Mouse (Mus musculus): ENCODE data around the gene Cops7b. TPM values are rescaled to one million over a fixed set of nuclear protein-coding genes. Genes with fewer than 3 reads are reported as not detected.
A peak's percentile ranks its signal among the peaks of the same experiment; 100 is the strongest.

The Cops7b gene
- total and polyA plus RNA-seq, 2 experiments from 2014 or later, result 33.6 to 48.3 TPM

DNA sequence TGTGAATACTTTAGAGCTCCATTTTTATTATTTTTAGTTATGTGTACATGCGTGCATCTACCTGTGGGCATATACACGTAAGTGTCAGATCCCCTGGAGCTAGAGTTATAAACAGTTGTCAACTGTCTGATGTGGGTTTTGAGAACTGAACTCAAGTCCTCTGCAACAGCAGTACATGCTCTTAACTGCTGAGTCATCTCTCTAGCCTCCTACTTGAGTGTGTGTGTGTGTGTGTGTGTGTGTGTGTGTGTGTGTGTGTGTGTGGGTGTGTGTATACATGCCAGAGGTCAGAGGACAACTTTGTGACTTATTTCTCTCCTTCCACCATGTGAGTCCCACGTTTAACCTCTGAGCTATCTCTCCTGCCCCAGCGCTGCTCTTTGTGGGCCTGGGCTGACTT is 47.8 kb downstream of the Cops7b start:
- Histone ChIP-seq H3K36me3 (ENCODE audit: insufficient read depth, low read length) (no peaks in the 10 kb centered on the region), H3K27me3 (ENCODE audit: insufficient read depth, low read length) (no peaks in the 10 kb centered on the region), H3K4me2 (ENCODE audit: low read depth, low read length) (no peak overlapping the region), H3K27ac (no peak overlapping the region), H3K9ac (replicated peaks; ENCODE audit: low read length) (no peak overlapping the region), H3K9me3 (ENCODE audit: low read length) (no peaks in the 10 kb centered on the region), H3K4me1 (ENCODE audit: insufficient read depth, low read length) (0 out of 2 replicates have a peak, but pooled peaks cover 10% of the 10 kb centered on the region), H3K4me3 (ENCODE audit: low read length) (no peak overlapping the region)
- 90% methylated on average over 4 of the region's 4 CpGs for WGBS
- TF ChIP-seq CTCF (IDR thresholded peaks at IDR 0.05; ENCODE audit: low read depth), result no peak
- DNase-seq (ENCODE audit: low spot score) (no peak), ATAC-seq (no peak)

DNA sequence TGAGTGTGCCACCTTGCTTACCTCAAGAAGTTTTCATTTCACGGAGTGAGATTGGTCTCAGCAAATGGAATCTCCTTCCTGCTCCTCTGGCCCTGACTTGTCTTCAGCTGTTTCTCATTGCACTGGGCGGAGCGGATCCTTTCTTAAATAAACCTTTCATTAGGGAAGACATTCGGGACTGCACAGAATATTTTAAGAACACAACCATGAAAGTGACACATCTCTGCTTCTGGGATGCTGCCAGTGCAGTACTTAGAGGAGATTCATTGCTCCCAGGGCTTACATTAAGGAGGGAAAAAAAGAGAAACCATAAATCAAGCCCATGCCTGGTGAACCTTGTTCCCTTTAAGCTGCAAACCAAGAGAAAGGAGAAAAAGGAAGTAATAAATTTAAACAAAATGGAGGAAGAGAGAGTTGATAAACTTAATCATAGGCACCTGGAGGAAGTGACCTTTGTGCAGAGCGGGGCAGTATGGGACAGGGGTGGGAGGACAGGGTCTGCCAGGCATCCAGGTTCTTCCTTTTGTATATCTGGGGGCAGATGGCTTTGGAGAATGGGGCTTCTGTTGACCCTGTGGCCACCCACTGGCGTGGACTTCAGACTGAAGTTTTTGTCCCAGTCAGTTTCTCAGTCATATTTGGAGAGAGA is 50.2 kb downstream of the Cops7b start:
- Histone ChIP-seq H3K4me1 (ENCODE audit: insufficient read depth, low read length) (0 out of 2 replicates have a peak, but pooled peaks cover 10% of the 10 kb centered on the region), H3K9me3 (ENCODE audit: low read length) (no peaks in the 10 kb centered on the region), H3K4me2 (ENCODE audit: low read depth, low read length) (no peak overlapping the region), H3K27me3 (ENCODE audit: insufficient read depth, low read length) (no peaks in the 10 kb centered on the region), H3K27ac (no peak overlapping the region), H3K4me3 (ENCODE audit: low read length) (no peak overlapping the region), H3K36me3 (ENCODE audit: insufficient read depth, low read length) (no peaks in the 10 kb centered on the region), H3K9ac (replicated peaks; ENCODE audit: low read length) (no peak overlapping the region)
- TF ChIP-seq CTCF (IDR thresholded peaks at IDR 0.05; ENCODE audit: low read depth), result no peak
- ATAC-seq (no peak), DNase-seq (ENCODE audit: low spot score) (no peak)
- 74% methylated on average over 6 of the region's 6 CpGs for WGBS

DNA sequence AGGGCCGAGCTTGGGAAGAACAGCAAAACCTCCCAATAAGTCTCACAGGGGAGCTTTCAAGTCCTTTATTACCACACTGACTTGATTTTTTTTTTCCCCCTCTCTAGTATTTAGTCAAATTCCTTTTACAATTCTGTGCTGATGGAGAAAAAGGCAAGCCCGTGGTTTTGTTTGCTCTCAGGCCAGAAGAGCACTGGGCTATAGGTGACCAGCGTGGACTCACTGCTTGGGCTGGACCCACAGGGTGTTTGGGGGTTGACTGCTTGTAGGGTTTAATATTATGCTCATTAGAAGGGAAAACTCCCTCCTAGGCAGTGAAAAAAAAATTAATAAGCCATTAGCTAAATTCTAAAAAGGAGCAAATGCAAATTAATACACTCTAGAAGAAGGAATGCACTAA is 50.7 kb downstream of the Cops7b start:
- H3K27ac ChIP-seq, result no peak overlapping the region
- H3K4me2 ChIP-seq (ENCODE audit: low read depth, low read length), result no peak overlapping the region
- H3K36me3 ChIP-seq (ENCODE audit: insufficient read depth, low read length), result no peaks in the 10 kb centered on the region
- H3K9ac ChIP-seq (replicated peaks; ENCODE audit: low read length), result no peak overlapping the region
- 41% methylated on average over 3 of the region's 3 CpGs for WGBS
- H3K27me3 ChIP-seq (ENCODE audit: insufficient read depth, low read length), result no peaks in the 10 kb centered on the region
- no peaks in the 10 kb centered on the region for H3K9me3 ChIP-seq (ENCODE audit: low read length)
- DNase-seq (ENCODE audit: low spot score), result no peak
- no peak for TF ChIP-seq CTCF (IDR thresholded peaks at IDR 0.05; ENCODE audit: low read depth)
- no peak overlapping the region for H3K4me3 ChIP-seq (ENCODE audit: low read length)
- 0 out of 2 replicates have a peak, but pooled peaks cover 10% of the 10 kb centered on the region for H3K4me1 ChIP-seq (ENCODE audit: insufficient read depth, low read length)
- no peak for ATAC-seq

DNA sequence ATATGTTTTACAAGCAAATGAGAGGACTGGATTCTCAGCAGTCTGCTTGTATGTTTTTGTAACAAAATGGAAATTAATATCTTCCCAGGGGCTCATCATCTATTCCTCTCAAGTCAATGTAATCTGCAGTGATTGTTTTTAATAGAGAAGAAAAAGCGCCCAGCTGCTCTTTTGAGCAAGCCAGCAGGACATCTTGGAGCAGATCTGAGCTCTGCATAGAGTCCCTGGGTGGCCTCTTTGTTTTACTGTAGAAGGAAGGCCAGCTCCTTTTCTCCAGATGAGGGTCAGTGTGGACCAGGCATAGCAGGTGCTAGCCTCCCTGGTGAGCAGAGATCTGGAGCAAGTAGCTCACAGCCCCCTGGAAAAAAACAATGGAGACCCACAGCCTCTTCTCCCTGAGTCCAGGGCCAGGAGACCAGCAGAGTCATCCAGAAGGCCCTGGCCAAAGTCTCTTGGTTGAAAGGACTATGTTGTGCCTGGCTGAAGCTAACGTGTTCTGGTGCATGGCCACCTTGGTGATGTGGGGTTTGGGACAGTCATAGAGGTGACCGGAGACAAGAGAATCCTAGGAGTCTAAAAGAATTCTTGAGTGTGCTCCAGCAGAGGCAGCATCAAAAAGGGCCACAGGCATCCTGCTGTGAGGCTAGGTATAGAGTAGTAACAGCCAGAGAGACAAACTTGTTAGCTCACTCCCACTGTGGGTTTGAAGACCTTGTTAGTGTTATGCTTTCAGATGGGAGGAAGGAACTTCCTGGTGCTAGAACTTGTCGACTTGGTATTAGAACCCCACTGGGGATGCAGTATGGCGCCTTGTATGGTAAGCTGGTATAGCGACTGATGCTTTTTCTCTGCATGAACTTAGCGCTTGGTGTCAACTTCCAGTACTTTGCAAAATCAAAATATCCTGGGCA is 51.4 kb downstream of the Cops7b start:
- ATAC-seq (peak; percentile 50; the same call in 1 of the 2 replicates), DNase-seq (ENCODE audit: low spot score) (no peak)
- TF ChIP-seq CTCF (IDR thresholded peaks at IDR 0.05; ENCODE audit: low read depth), result no peak
- Histone ChIP-seq H3K4me3 (ENCODE audit: low read length) (peak overlapping the region; percentile 6; the same call in 1 of the 2 replicates), H3K4me2 (ENCODE audit: low read depth, low read length) (peak overlapping the region; percentile 40; the same call in 1 of the 2 replicates), H3K36me3 (ENCODE audit: insufficient read depth, low read length) (no peaks in the 10 kb centered on the region), H3K27ac (peak overlapping the region; percentile 58; the same call in 1 of the 2 replicates), H3K27me3 (ENCODE audit: insufficient read depth, low read length) (no peaks in the 10 kb centered on the region), H3K4me1 (ENCODE audit: insufficient read depth, low read length) (0 out of 2 replicates have a peak, but pooled peaks cover 10% of the 10 kb centered on the region), H3K9me3 (ENCODE audit: low read length) (no peaks in the 10 kb centered on the region), H3K9ac (replicated peaks; ENCODE audit: low read length) (no peak overlapping the region)
- 42% methylated on average over 7 of the region's 7 CpGs for WGBS

DNA sequence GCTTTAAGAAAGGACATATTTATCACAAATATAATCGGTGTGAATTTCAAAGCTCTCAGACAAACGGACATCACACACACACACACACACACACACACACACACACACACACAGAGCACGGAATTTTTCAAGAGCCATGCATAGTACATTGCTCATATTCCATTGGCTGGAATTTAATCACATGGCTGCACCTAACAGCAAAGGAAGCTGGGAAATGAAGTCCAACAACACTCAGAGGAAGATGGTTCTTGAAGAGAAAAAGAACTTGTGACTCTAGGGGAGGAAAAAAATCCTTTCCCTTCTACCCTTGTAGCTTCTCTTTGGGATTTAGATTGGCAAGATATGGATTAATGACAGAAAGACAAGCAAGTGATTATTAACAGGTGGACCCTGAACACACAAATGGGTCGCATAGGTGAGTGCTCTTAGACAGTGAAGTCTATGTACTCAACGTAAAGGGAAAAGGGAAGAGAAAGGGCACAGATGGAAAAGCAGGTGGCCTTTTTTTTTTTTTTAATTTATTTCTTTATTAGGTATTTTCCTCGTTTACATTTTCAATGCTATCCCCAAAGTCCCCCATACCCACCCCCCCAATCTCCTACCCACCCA is 52.2 kb downstream of the Cops7b start:
- ATAC-seq, result peak; percentile 90
- TF ChIP-seq CTCF (IDR thresholded peaks at IDR 0.05; ENCODE audit: low read depth), result no peak
- Histone ChIP-seq H3K4me3 (ENCODE audit: low read length) (peak overlapping the region; percentile 6; the same call in 1 of the 2 replicates), H3K36me3 (ENCODE audit: insufficient read depth, low read length) (no peaks in the 10 kb centered on the region), H3K9me3 (ENCODE audit: low read length) (no peaks in the 10 kb centered on the region), H3K9ac (replicated peaks; ENCODE audit: low read length) (no peak overlapping the region), H3K4me2 (ENCODE audit: low read depth, low read length) (peak overlapping the region; percentile 40; the same call in 1 of the 2 replicates), H3K4me1 (ENCODE audit: insufficient read depth, low read length) (0 out of 2 replicates have a peak, but pooled peaks cover 10% of the 10 kb centered on the region), H3K27me3 (ENCODE audit: insufficient read depth, low read length) (no peaks in the 10 kb centered on the region), H3K27ac (0 out of 2 replicates have a peak overlapping the region, but pooled peaks have one; percentile 58)
- peak; percentile 72 for DNase-seq (ENCODE audit: low spot score)
- 48% methylated on average over 6 of the region's 6 CpGs for WGBS

DNA sequence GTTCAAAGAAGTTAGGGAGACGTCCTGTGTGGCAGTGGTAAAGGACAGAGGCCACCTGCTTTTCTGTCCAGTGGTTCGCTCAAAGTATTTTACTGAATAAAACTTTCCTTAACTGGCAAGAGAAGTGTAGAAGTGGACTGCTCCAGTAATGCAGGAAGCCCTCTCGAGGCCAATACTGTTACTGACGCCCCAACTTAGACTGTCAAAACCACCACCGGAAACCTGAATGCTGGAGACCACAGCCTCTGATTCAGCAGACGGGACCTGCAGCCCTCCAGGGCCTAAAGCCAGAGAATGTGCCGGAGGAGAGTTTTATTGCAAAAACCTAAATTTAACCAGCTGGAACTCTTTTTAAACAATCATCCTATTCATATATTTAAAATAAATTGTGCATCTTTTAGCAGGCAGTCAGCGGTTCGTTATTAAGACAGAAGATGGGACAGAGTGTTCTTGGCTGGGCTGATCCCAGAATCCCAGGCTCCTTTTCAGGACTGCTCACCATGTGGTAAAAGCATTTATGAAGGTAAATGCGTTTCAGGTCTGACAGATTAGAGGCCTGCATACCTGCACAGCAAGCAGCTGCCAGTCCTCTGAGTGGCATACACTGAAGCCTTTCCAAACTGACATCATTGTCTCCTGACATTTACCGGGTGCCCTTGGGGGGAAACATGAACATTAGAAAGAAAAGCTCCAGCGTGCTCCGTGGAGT is 60.6 kb downstream of the Cops7b start:
- Histone ChIP-seq H3K27me3 (ENCODE audit: insufficient read depth, low read length) (no peaks in the 10 kb centered on the region), H3K4me2 (ENCODE audit: low read depth, low read length) (no peak overlapping the region), H3K36me3 (ENCODE audit: insufficient read depth, low read length) (no peaks in the 10 kb centered on the region), H3K9ac (replicated peaks; ENCODE audit: low read length) (no peak overlapping the region), H3K9me3 (ENCODE audit: low read length) (no peaks in the 10 kb centered on the region), H3K27ac (no peak overlapping the region), H3K4me3 (ENCODE audit: low read length) (no peak overlapping the region), H3K4me1 (ENCODE audit: insufficient read depth, low read length) (no peaks in the 10 kb centered on the region)
- TF ChIP-seq CTCF (IDR thresholded peaks at IDR 0.05; ENCODE audit: low read depth), result peak; percentile 19; the same call in 1 of the 2 replicates
- 63% methylated on average over 13 of the region's 13 CpGs for WGBS
- ATAC-seq, result no peak
- DNase-seq (ENCODE audit: low spot score), result no peak
